Mouse (Mus musculus) hindbrain, postnatal 0 days (tissue): ENCODE results near the gene Kiss1r. TPM values are rescaled to one million over a fixed set of nuclear protein-coding genes. Genes with fewer than 3 reads are reported as not detected.
"Not testable (repeated sequence)": the region's sequence is repeated elsewhere in the genome, so short reads cannot be mapped to it uniquely, and the experiment has no call there.

Experiments used
- ATAC-seq: fragments of 200-750 bp; cut with Nextera tagmentation; 2 replicates; pipeline ENCODE4 v1.8.0; 2017; ENCODE audit warnings: mild to moderate bottlenecking, moderate TSS enrichment, moderate library complexity
- DNase-seq: peaks from one replicate; pipeline ENCODE4 v3.0.0-alpha.2; 2015; ENCODE audit warnings: low spot score
- H3K27ac ChIP-seq: fragments of 300-500 bp; sonication (generic); 2 replicates; pipeline ENCODE4 v1.5.1; 2014; ENCODE audit warnings: mild to moderate bottlenecking
- H3K27me3 ChIP-seq: fragments of 300-500 bp; sonication (generic); 2 replicates; pipeline ENCODE4 v1.6.1; 2014; ENCODE audit warnings: low read length, mixed read lengths; ENCODE audit not compliant: insufficient read depth
- H3K36me3 ChIP-seq: fragments of 300-500 bp; sonication (generic); 2 replicates; pipeline ENCODE4 v1.6.1; 2014; ENCODE audit warnings: low read length, mixed read lengths; ENCODE audit not compliant: insufficient read depth
- H3K4me1 ChIP-seq: fragments of 300-500 bp; sonication (generic); 2 replicates; pipeline ENCODE4 v1.6.1; 2014; ENCODE audit warnings: antibody characterized with exemption, low read length, mixed read lengths; ENCODE audit not compliant: insufficient read depth
- H3K4me2 ChIP-seq: fragments of 300-500 bp; sonication (generic); 2 replicates; pipeline ENCODE4 v1.6.1; 2014; ENCODE audit warnings: low read depth, mild to moderate bottlenecking, low read length, moderate library complexity, mixed read lengths
- H3K4me3 ChIP-seq: fragments of 300-500 bp; sonication (generic); 2 replicates; pipeline ENCODE4 v1.5.1; 2014; ENCODE audit warnings: low read length
- H3K9ac ChIP-seq: fragments of 300-500 bp; sonication (generic); replicated peaks from 2 replicates; pipeline ENCODE4 v1.6.1; 2014; ENCODE audit warnings: mild to moderate bottlenecking, low read length, moderate library complexity, mixed read lengths
- H3K9me3 ChIP-seq: fragments of 300-500 bp; sonication (generic); 2 replicates; pipeline ENCODE4 v1.6.1; 2016; ENCODE audit warnings: low read length, mixed read lengths
- CTCF ChIP-seq: IDR thresholded peaks from 2 replicates; pipeline ENCODE4 v1.5.1; 2016; ENCODE audit warnings: antibody characterized with exemption, control low read depth, low read depth
- WGBS: fragments of 180-500 bp; shearing (Covaris S2); extraction: QIAGEN DNeasy Blood & Tissue Kit; methylation state at CpG from one replicate; pipeline ENCODE4 v1.1.7; 2014; 5-methylcytosine and 5-hydroxymethylcytosine counted together
- polyA plus RNA-seq: library from polyadenylated mRNA; unstranded; fragments of >200 nt; fragmentation: Nextera tagmentation; extraction: Ambion mirVana; gene quantifications from 2 replicates; pipeline ENCODE4 v1.2.1, GENCODE M21; 2015
- total RNA-seq: library from RNA; depleted of rRNA; stranded (reverse); fragments of >200 nt; gene quantifications from 2 replicates; pipeline ENCODE4 v1.2.3, GENCODE M21; 2014

Kiss1r gene
- total and polyA plus RNA-seq, 2 experiments from 2014 or later: 3.4 to 9.4 TPM

GRCm38 (mm10) chr10:79950661-79951060 lies 33.9 kb downstream of the Kiss1r start:
- DNase-seq (no peak), ATAC-seq (no peak)
- H3K9ac ChIP-seq: no peak overlapping the region
- H3K4me2 ChIP-seq: no peak overlapping the region
- H3K27me3 ChIP-seq: no peaks in the 10 kb centered on the region
- H3K4me3 ChIP-seq: no peak overlapping the region
- H3K4me1 ChIP-seq: no peaks in the 10 kb centered on the region
- WGBS: 80% methylated on average over 18 of the region's 18 CpGs
- TF ChIP-seq CTCF: no peak
- H3K9me3 ChIP-seq: no peaks in the 10 kb centered on the region
- H3K27ac ChIP-seq: no peak overlapping the region
- peaks cover 19% of the 10 kb centered on the region for H3K36me3 ChIP-seq

DNA sequence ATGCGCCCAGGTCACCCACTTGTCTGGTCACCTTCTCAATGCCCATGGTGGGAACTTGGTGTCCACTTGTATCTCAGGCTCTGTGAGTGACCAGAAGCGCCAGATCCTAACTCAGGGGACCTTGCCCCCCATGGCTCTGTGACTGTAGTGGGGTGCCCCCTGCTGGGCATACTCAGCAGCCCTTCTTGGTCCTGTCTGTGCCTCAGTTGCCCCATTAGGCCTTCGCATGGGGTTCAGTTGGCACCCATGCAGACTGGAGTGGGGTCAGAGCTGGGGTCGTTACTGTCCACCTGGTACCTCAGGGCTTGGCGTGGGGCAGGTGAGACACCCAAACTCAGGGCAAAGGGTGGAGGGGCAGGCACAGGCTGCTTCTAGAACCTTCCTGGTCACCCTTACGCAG lies 37.2 kb downstream of the Kiss1r start:
- peak; percentile 58 for TF ChIP-seq CTCF
- Histone ChIP-seq H3K27me3 (no peaks in the 10 kb centered on the region), H3K27ac (no peak overlapping the region), H3K36me3 (peaks cover 19% of the 10 kb centered on the region), H3K9ac (no peak overlapping the region), H3K4me2 (no peak overlapping the region), H3K4me1 (no peaks in the 10 kb centered on the region), H3K9me3 (no peaks in the 10 kb centered on the region), H3K4me3 (no peak overlapping the region)
- 81% methylated on average over 6 of the region's 6 CpGs for WGBS
- ATAC-seq (no peak), DNase-seq (no peak)

DNA sequence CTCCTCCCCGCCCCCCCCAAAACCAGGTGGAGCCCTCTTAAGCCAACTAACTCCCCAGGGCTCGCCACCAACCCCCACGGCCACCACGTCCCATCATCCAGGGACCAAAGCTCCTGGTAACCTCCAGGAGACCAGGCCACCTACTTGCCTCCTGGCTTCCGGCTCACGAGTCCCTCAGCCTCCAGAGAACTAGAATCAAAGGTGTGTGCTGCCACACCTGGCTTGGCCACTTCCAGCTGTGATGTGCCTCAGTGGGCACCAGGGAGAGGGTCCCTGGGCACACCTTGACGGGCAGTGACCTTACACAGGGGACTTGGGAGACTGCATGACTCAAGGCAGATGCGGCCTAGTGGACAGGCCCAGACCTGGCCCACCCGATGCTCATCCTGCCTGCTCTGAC lies 38.9 kb downstream of the Kiss1r start:
- no peak for TF ChIP-seq CTCF
- ATAC-seq: no peak
- H3K27me3 ChIP-seq: no peaks in the 10 kb centered on the region
- no peak overlapping the region for H3K27ac ChIP-seq
- peaks cover 2% of the 10 kb centered on the region; the same call in 1 of the 2 replicates for H3K4me1 ChIP-seq
- WGBS: 74% methylated on average over 9 of the region's 9 CpGs
- H3K9ac ChIP-seq: no peak overlapping the region
- H3K9me3 ChIP-seq: no peaks in the 10 kb centered on the region
- no peak overlapping the region for H3K4me2 ChIP-seq
- no peak for DNase-seq
- H3K36me3 ChIP-seq: peaks cover 14% of the 10 kb centered on the region
- H3K4me3 ChIP-seq: no peak overlapping the region

DNA sequence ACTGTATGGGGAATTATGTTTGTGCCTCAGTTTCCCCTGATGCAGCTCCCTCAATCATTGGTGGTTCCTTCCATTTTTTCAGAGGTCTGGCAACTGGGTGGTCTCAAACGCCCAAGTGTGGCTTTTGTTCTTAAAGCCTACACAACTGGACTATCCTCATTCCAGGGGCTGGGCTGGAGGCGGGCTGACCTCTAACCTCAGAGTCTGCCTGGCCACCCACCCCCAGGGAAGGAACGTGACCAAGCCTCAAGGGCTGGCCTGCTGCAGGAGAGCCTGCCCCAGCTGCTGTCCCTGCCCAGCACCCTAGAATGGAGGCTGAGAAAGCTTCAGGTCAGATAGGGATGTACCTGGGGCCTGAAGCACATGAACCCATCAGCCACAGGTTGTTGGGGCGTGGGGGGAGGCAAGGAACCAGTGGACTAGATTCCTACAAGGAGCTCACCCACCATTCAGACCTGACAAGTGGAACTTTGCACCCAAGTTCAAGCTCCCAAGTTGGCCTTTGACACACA lies 39.9 kb downstream of the Kiss1r start:
- TF ChIP-seq CTCF: no peak
- Histone ChIP-seq H3K27ac (no peak overlapping the region), H3K4me3 (no peak overlapping the region), H3K36me3 (peaks cover 9% of the 10 kb centered on the region), H3K4me1 (peaks cover 5% of the 10 kb centered on the region; the same call in 1 of the 2 replicates), H3K27me3 (no peaks in the 10 kb centered on the region), H3K9me3 (no peaks in the 10 kb centered on the region), H3K9ac (no peak overlapping the region), H3K4me2 (no peak overlapping the region)
- ATAC-seq (no peak), DNase-seq (no peak)
- 20% methylated on average over 4 of the region's 4 CpGs for WGBS

- H3K27ac ChIP-seq: no peak overlapping the region
- H3K4me3 ChIP-seq: no peak overlapping the region
- 11% methylated on average over 21 of the region's 21 CpGs for WGBS
- H3K36me3 ChIP-seq: peaks cover under 1% of the 10 kb centered on the region; the same call in 1 of the 2 replicates
- peak; percentile 92 for TF ChIP-seq CTCF
- no peak overlapping the region for H3K4me2 ChIP-seq
- peaks cover 5% of the 10 kb centered on the region; the same call in 1 of the 2 replicates for H3K4me1 ChIP-seq
- no peaks in the 10 kb centered on the region for H3K9me3 ChIP-seq
- DNase-seq (peak; percentile 61), ATAC-seq (no peak)
- H3K27me3 ChIP-seq: no peaks in the 10 kb centered on the region
- H3K9ac ChIP-seq: no peak overlapping the region
Observed at GRCm38 (mm10) chr10:79958140-79958816, 41.5 kb downstream of the Kiss1r start.

GRCm38 (mm10) chr10:79959412-79959811 lies 42.6 kb downstream of the Kiss1r start:
- not testable (repeated sequence) for H3K36me3 ChIP-seq, H3K9ac ChIP-seq, H3K27me3 ChIP-seq, DNase-seq, H3K4me1 ChIP-seq, ATAC-seq, H3K4me3 ChIP-seq, H3K9me3 ChIP-seq, H3K27ac ChIP-seq
- WGBS: 36% methylated on average over 10 of the region's 10 CpGs
- H3K4me2 ChIP-seq: peak overlapping the region; percentile 73
